Mouse (Mus musculus) heart, adult 2 months (tissue): ENCODE data around the gene Poc5. TPM values are rescaled to one million over a fixed set of nuclear protein-coding genes. Genes with fewer than 3 reads are reported as not detected.
A peak's percentile ranks its signal among the peaks of the same experiment; 100 is the strongest.

Experiments
- DNase-seq, 2 experiments: peaks; one replicate each; pipeline ENCODE4 v3.0.0; 2021
- H3K27ac ChIP-seq: fragments of 200-600 bp; 2 replicates; pipeline ENCODE4 v1.8.1; 2022
- H3K27me3 ChIP-seq: fragments of 200-500 bp; 2 replicates; pipeline ENCODE4 v1.6.1; 2012; ENCODE audit warnings: mild to moderate bottlenecking, low read length, inconsistent platforms, mixed read lengths; ENCODE audit not compliant: control insufficient read depth, insufficient read depth
- H3K36me3 ChIP-seq: fragments of 200-500 bp; 2 replicates; pipeline ENCODE4 v1.6.1; 2012; ENCODE audit warnings: low read length, inconsistent platforms; ENCODE audit not compliant: control insufficient read depth, insufficient read depth
- H3K4me1 ChIP-seq: fragments of 200-500 bp; 2 replicates; pipeline ENCODE4 v1.6.1; 2011; ENCODE audit warnings: low read length; ENCODE audit not compliant: control insufficient read depth, insufficient read depth
- H3K4me3 ChIP-seq: fragments of 200-600 bp; 2 replicates; pipeline ENCODE4 v1.8.1; 2022
- H3K79me2 ChIP-seq: fragments of 200-500 bp; replicated peaks from 2 replicates; pipeline ENCODE4 v1.6.1; 2012; ENCODE audit warnings: mild to moderate bottlenecking, inconsistent platforms, low read length, moderate library complexity, mixed read lengths; ENCODE audit not compliant: control insufficient read depth, insufficient read depth
- H3K9ac ChIP-seq: fragments of 200-500 bp; 2 replicates; pipeline ENCODE4 v1.6.1; 2012; ENCODE audit warnings: low read depth, mild to moderate bottlenecking, control low read depth, inconsistent platforms, low read length, mixed read lengths
- CTCF ChIP-seq: fragments of 200-600 bp; IDR thresholded peaks from 2 replicates; pipeline ENCODE4 v1.8.1; 2022; ENCODE audit warnings: antibody characterized with exemption, mild to moderate bottlenecking, moderate library complexity
- EP300 ChIP-seq: fragments of 200-500 bp; IDR thresholded peaks from 2 replicates; pipeline ENCODE4 v1.6.1; 2011; ENCODE audit warnings: low read depth, low read length, control low read depth; ENCODE audit not compliant: insufficient read depth
- POLR2A ChIP-seq: fragments of 200-500 bp; IDR thresholded peaks from 2 replicates; pipeline ENCODE4 v1.6.1; 2011; ENCODE audit warnings: mild to moderate bottlenecking, low read depth, low read length, control low read depth; ENCODE audit not compliant: insufficient read depth
- WGBS: fragments of 180-500 bp; shearing (Covaris S2); methylation state at CpG from one replicate; pipeline ENCODE4 v1.1.7; 2018; 5-methylcytosine and 5-hydroxymethylcytosine counted together
- intact Hi-C: fragments of 180-260 bp; cut with DNase I; formaldehyde crosslinking; loops from one replicate; pipeline ENCODE4 v1.15.1; 2025
- polyA plus RNA-seq: library from polyadenylated mRNA; depleted of rRNA; stranded (reverse); fragments of >200 nt; gene quantifications from 2 replicates; pipeline ENCODE4 v1.2.3, GENCODE M21; 2012
- total RNA-seq, 2 experiments: library from RNA; stranded (reverse); gene quantifications; 2 replicates each; pipeline ENCODE4 v1.2.3; 2021

The Poc5 gene
- total and polyA plus RNA-seq, 3 experiments: 5.9 to 9.8 (median 9.6) TPM

GRCm38 (mm10) chr13:96450205-96450856, 62.2 kb downstream of the Poc5 start:
- peak overlapping the region; percentile 18; the same call in 1 of the 2 replicates for H3K27ac ChIP-seq
- H3K4me1 ChIP-seq: peaks cover 2% of the 10 kb centered on the region
- no peaks in the 10 kb centered on the region for H3K79me2 ChIP-seq
- TF ChIP-seq POLR2A (no peak), CTCF (no peak), EP300 (no peak)
- DNase-seq: no peak
- WGBS: 69% methylated on average over 11 of the region's 11 CpGs
- no peaks in the 10 kb centered on the region for H3K27me3 ChIP-seq
- no peaks in the 10 kb centered on the region for H3K36me3 ChIP-seq
- no peak overlapping the region for H3K9ac ChIP-seq
- no peak overlapping the region for H3K4me3 ChIP-seq
- intact Hi-C loops: no loop called here

GRCm38 (mm10) chr13:96450869-96451268, 62.8 kb downstream of the Poc5 start:
- Histone ChIP-seq H3K9ac (no peak overlapping the region), H3K4me3 (no peak overlapping the region), H3K27ac (no peak overlapping the region), H3K27me3 (no peaks in the 10 kb centered on the region), H3K4me1 (peaks cover 2% of the 10 kb centered on the region), H3K79me2 (no peaks in the 10 kb centered on the region), H3K36me3 (no peaks in the 10 kb centered on the region)
- TF ChIP-seq EP300: no peak
- no peak for TF ChIP-seq CTCF
- TF ChIP-seq POLR2A: no peak
- DNase-seq: peak; percentile 31 to 33
- WGBS: 50% methylated on average over 7 of the region's 7 CpGs
- intact Hi-C loops: no loop called here

GRCm38 (mm10) chr13:96451386-96452140, 63.5 kb downstream of the Poc5 start:
- H3K4me1 ChIP-seq: peaks cover 2% of the 10 kb centered on the region
- H3K9ac ChIP-seq: no peak overlapping the region
- H3K27me3 ChIP-seq: no peaks in the 10 kb centered on the region
- intact Hi-C loops: no loop called here
- no peak overlapping the region for H3K27ac ChIP-seq
- H3K79me2 ChIP-seq: no peaks in the 10 kb centered on the region
- no peak overlapping the region for H3K4me3 ChIP-seq
- WGBS: 83% methylated on average over 11 of the region's 11 CpGs
- H3K36me3 ChIP-seq: no peaks in the 10 kb centered on the region
- no peak for DNase-seq
- TF ChIP-seq EP300 (no peak), POLR2A (no peak), CTCF (no peak)

GRCm38 (mm10) chr13:96452621-96453020, 64.5 kb downstream of the Poc5 start:
- no peak overlapping the region for H3K9ac ChIP-seq
- no peak for DNase-seq
- intact Hi-C loops: no loop called here
- H3K36me3 ChIP-seq: no peaks in the 10 kb centered on the region
- WGBS: 87% methylated on average over 3 of the region's 3 CpGs
- H3K27ac ChIP-seq: no peak overlapping the region
- H3K4me1 ChIP-seq: peaks cover 2% of the 10 kb centered on the region
- H3K27me3 ChIP-seq: no peaks in the 10 kb centered on the region
- no peak overlapping the region for H3K4me3 ChIP-seq
- no peak for TF ChIP-seq EP300
- no peak for TF ChIP-seq POLR2A
- TF ChIP-seq CTCF: no peak
- no peaks in the 10 kb centered on the region for H3K79me2 ChIP-seq

GRCm38 (mm10) chr13:96454288-96454687, 66.2 kb downstream of the Poc5 start:
- H3K79me2 ChIP-seq: no peaks in the 10 kb centered on the region
- intact Hi-C loops: no loop called here
- no peak overlapping the region for H3K27ac ChIP-seq
- no peak overlapping the region for H3K9ac ChIP-seq
- TF ChIP-seq EP300 (no peak), POLR2A (no peak), CTCF (no peak)
- DNase-seq: peak in 1 of 2 experiments; percentile 20
- H3K27me3 ChIP-seq: no peaks in the 10 kb centered on the region
- peaks cover 2% of the 10 kb centered on the region for H3K4me1 ChIP-seq
- WGBS: 45% methylated on average over 3 of the region's 3 CpGs
- H3K4me3 ChIP-seq: no peak overlapping the region
- H3K36me3 ChIP-seq: no peaks in the 10 kb centered on the region

GRCm38 (mm10) chr13:96457566-96457965, 69.5 kb downstream of the Poc5 start:
- TF ChIP-seq POLR2A (no peak), EP300 (no peak), CTCF (no peak)
- intact Hi-C loops: no loop called here
- no peak overlapping the region for H3K9ac ChIP-seq
- no peaks in the 10 kb centered on the region for H3K79me2 ChIP-seq
- DNase-seq: no peak
- H3K4me3 ChIP-seq: no peak overlapping the region
- no peaks in the 10 kb centered on the region for H3K27me3 ChIP-seq
- H3K27ac ChIP-seq: no peak overlapping the region
- H3K4me1 ChIP-seq: no peaks in the 10 kb centered on the region; the same call in 1 of the 2 replicates
- H3K36me3 ChIP-seq: no peaks in the 10 kb centered on the region
- 77% methylated on average over 5 of the region's 5 CpGs for WGBS
